Mouse (Mus musculus) intestine, embryonic 16.5 days (tissue): ENCODE data around the gene Pax9. TPM values are rescaled to one million over a fixed set of nuclear protein-coding genes. Genes with fewer than 3 reads are reported as not detected.

Experiments
- ATAC-seq: fragments of 200-750 bp; cut with Nextera tagmentation; 2 replicates; pipeline ENCODE4 v1.8.0; 2017; ENCODE audit warnings: moderate TSS enrichment, moderate library complexity
- H3K27ac ChIP-seq: fragments of 300-500 bp; sonication (generic); 2 replicates; pipeline ENCODE4 v1.5.1; 2014; ENCODE audit warnings: mild to moderate bottlenecking, low read length
- H3K27me3 ChIP-seq: fragments of 300-500 bp; sonication (generic); replicated peaks from 2 replicates; pipeline ENCODE4 v1.6.1; 2014; ENCODE audit warnings: low read length, control low read depth, mixed read lengths; ENCODE audit not compliant: control insufficient read depth, insufficient read depth
- H3K36me3 ChIP-seq: fragments of 300-500 bp; sonication (generic); 2 replicates; pipeline ENCODE4 v1.6.1; 2014; ENCODE audit warnings: low read length, control low read depth; ENCODE audit not compliant: control insufficient read depth, insufficient read depth
- H3K4me1 ChIP-seq: fragments of 300-500 bp; sonication (generic); 2 replicates; pipeline ENCODE4 v1.6.1; 2014; ENCODE audit warnings: low read length, control low read depth, mixed read lengths; ENCODE audit not compliant: control insufficient read depth, insufficient read depth
- H3K4me2 ChIP-seq: fragments of 300-500 bp; sonication (generic); 2 replicates; pipeline ENCODE4 v1.6.1; 2014; ENCODE audit warnings: low read depth, low read length, control low read depth
- H3K4me3 ChIP-seq: fragments of 300-500 bp; sonication (generic); 2 replicates; pipeline ENCODE4 v1.5.1; 2014; ENCODE audit warnings: mild to moderate bottlenecking, low read length
- H3K9ac ChIP-seq: fragments of 300-500 bp; sonication (generic); 2 replicates; pipeline ENCODE4 v1.6.1; 2014; ENCODE audit warnings: low read depth, low read length
- H3K9me3 ChIP-seq: fragments of 300-500 bp; sonication (generic); 2 replicates; pipeline ENCODE4 v1.6.1; 2016; ENCODE audit warnings: low read length, control low read depth; ENCODE audit not compliant: control insufficient read depth
- WGBS: fragments of 180-500 bp; shearing (Covaris S2); extraction: QIAGEN DNeasy Blood & Tissue Kit; methylation state at CpG from one replicate; pipeline ENCODE4 v1.1.7; 2014; 5-methylcytosine and 5-hydroxymethylcytosine counted together
- polyA plus RNA-seq: library from polyadenylated mRNA; unstranded; fragments of >200 nt; fragmentation: Nextera tagmentation; extraction: Ambion mirVana; gene quantifications from 2 replicates; pipeline ENCODE4 v1.2.1, GENCODE M21; 2015

Pax9 gene
- polyA plus RNA-seq, 1 experiment from 2014 or later = not detected

DNA sequence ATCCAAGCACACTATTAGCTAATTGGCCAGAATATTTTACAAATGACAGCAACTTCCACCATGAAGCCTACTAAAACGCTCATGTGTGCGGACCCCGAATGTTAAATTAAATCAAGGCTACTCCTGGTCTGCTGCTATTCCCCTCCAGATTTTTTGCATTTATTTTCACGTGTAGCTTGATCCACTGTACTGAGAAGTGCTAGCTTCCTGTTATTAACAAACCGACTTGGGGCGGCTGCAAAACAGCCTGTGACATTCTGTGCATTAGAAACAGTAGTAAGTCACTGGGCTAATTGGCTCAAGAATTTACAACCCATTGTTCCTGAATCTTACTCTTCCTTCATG is 27.1 kb downstream of the Pax9 start:
- 31% methylated on average over 6 of the region's 6 CpGs for WGBS
- Histone ChIP-seq H3K4me3 (no peak overlapping the region), H3K9ac (no peak overlapping the region), H3K36me3 (no peaks in the 10 kb centered on the region), H3K9me3 (no peaks in the 10 kb centered on the region), H3K4me2 (no peak overlapping the region), H3K27me3 (no peaks in the 10 kb centered on the region), H3K27ac (no peak overlapping the region), H3K4me1 (no peaks in the 10 kb centered on the region)
- ATAC-seq = no peak

DNA sequence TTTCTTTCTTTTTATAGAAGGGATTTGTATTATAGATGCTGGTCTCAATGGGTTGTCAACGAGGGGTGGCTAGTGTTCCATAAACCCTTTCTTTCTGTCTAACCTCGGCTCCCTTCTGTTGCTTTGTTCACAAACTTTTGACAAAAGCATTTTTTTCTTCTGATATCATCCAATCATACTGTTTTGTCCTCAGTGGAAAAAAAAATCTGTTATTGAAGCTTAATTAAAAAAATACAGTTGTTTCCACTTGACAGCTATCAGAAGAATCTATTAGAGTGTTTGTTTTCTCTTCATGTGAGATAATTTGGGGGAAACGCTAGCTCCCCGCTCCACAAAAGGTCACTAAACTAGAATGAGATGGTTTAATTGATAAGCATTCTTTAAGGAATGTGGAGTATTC is 36.1 kb downstream of the Pax9 start:
- H3K9me3 ChIP-seq = no peaks in the 10 kb centered on the region
- no peak for ATAC-seq
- no peaks in the 10 kb centered on the region for H3K36me3 ChIP-seq
- H3K4me2 ChIP-seq = no peak overlapping the region
- H3K9ac ChIP-seq = no peak overlapping the region
- no peak overlapping the region for H3K27ac ChIP-seq
- 54% methylated on average over 4 of the region's 4 CpGs for WGBS
- no peaks in the 10 kb centered on the region for H3K4me1 ChIP-seq
- no peak overlapping the region for H3K4me3 ChIP-seq
- no peaks in the 10 kb centered on the region for H3K27me3 ChIP-seq

DNA sequence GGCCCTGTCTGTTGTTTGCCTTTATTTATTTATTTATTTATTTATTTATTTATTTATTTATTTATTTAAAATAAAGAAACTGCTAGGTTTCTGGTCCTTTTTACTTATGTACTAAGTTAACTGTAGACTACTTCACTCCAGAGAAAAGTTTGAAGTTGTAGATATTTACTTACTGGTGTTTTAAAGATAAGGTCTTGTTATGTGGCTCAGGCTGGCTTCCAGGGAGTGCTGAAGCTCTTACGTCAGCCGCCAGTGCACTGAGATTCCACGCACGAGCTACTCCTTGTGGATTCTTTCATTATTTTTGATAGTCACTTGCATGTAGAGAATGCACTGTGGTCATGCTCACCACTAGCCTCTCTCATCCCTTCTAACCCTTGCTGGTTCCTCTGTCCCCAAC is 45.5 kb downstream of the Pax9 start:
- Histone ChIP-seq H3K4me1 (no peaks in the 10 kb centered on the region), H3K9me3 (no peaks in the 10 kb centered on the region), H3K27me3 (no peaks in the 10 kb centered on the region), H3K4me2 (no peak overlapping the region), H3K4me3 (no peak overlapping the region), H3K27ac (no peak overlapping the region), H3K36me3 (no peaks in the 10 kb centered on the region), H3K9ac (no peak overlapping the region)
- WGBS = 85% methylated on average over 4 of the region's 4 CpGs
- no peak for ATAC-seq

Other genes with a start within 250 kb of the Pax9 start
- gene Nkx2-1, start 154.9 kb upstream of the Pax9 start, polyA plus RNA-seq = not detected in 2 replicates
- gene Nkx2-9, start 78.5 kb upstream of the Pax9 start, polyA plus RNA-seq = not detected in 2 replicates